Mouse (Mus musculus) hindlimb bud, embryonic 11.5 days (tissue): Measurements from ENCODE around the gene Zfp969.
"Not testable (repeated sequence)": the region's sequence is repeated elsewhere in the genome, so short reads cannot be mapped to it uniquely, and the experiment has no call there.

ENCODE experiments used
- DNase-seq: peaks from one replicate; pipeline ENCODE4 v3.0.0-alpha.2; 2012; ENCODE audit warnings: low read depth, low spot score; ENCODE audit errors: extremely low spot score

Gene Zfp969

GRCm38 (mm10) chr2:175703546-175703945 is at the start of gene Zfp969:
Gene Zfp969 (minus strand): TSS chr2:175703646.
- not testable (repeated sequence) for DNase-seq

GRCm38 (mm10) chr2:175741237-175741636 is 37.8 kb upstream of the Zfp969 start, which contains the start of gene Gm2007:
Gene Gm2007 (plus strand): TSS chr2:175741537.
- not testable (repeated sequence) for DNase-seq

- not testable (repeated sequence) for DNase-seq
These were observed 59.8 kb downstream of the Zfp969 start, which contains the start of gene Gm11007 for GRCm38 (mm10) chr2:175643678-175644077. Gene Gm11007 (plus strand): TSS chr2:175643978.
